17 mouse cellular contexts compared by ENCODE assay signal in the genomic region with DNA sequence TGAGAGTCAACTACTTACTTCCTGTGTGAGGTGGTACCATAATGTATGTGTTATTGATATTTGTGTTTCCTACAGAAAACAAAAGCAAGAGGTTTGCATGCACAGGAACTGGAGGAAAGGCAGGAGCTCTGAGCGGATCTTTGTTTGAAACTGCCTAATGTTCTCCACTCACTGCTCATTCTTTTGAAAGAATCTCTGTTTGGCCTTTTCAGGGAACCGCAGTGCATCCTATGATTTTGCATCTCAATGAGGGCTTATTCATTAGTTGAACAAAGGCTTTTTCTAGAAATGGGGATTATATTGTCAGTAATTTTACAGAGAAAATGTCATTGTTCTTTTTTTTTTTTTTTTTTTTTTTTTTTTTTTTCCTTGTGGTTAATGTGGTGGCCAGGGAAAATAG. TPM values are rescaled to one million over a fixed set of nuclear protein-coding genes. Genes with fewer than 3 reads are reported as not detected.
DNase-seq lines count a peak whose midpoint lies in the region; ATAC-seq and TF ChIP-seq lines count a peak whose summit lies in the region.
"Had no signal": no experiment of that assay in that cellular context is flagged by ENCODE, and none has a peak within 500 bp of the region (broad histone marks: within the 10 kb centered on the region; RNA-seq: fewer than 3 reads in every experiment).

No protein-coding gene starts in this region.

- 40% methylated on average over 2 of the region's 2 CpGs for WGBS in hindbrain, embryonic 10.5 days
- WGBS in hindbrain, embryonic 14.5 days = 7% methylated on average over 2 of the region's 2 CpGs
- 21% methylated on average over 2 of the region's 2 CpGs for WGBS in midbrain, embryonic 10.5 days
- 11% methylated on average over 2 of the region's 2 CpGs for WGBS in midbrain, embryonic 16.5 days

- H3K9me3 ChIP-seq in hindbrain, embryonic 10.5 days = no peaks in the 10 kb centered on the region
- no peaks in the 10 kb centered on the region for H3K9me3 ChIP-seq in hindbrain, embryonic 14.5 days (ENCODE audit: control insufficient read depth, low read length)
- no peaks in the 10 kb centered on the region for H3K9me3 ChIP-seq in midbrain, embryonic 10.5 days (replicated peaks)
- no peaks in the 10 kb centered on the region for H3K9me3 ChIP-seq in midbrain, embryonic 16.5 days (replicated peaks; ENCODE audit: control insufficient read depth, low read length, poor library complexity, severe bottlenecking)
- no peaks in the 10 kb centered on the region for H3K9me3 ChIP-seq in ES-E14 (ENCODE audit: control insufficient read depth, insufficient read depth, low read depth, low read length)
- H3K9me3 ChIP-seq: heart, embryonic 10.5 days had no signal

- H3K4me3 ChIP-seq in hindbrain, embryonic 10.5 days = no peak overlapping the region
- H3K4me3 ChIP-seq in hindbrain, embryonic 14.5 days (replicated peaks; ENCODE audit: low read length) = no peak overlapping the region
- no peak overlapping the region for H3K4me3 ChIP-seq in midbrain, embryonic 10.5 days
- H3K4me3 ChIP-seq in midbrain, embryonic 16.5 days (ENCODE audit: low read depth, low read length) = no peak overlapping the region
- no peak overlapping the region for H3K4me3 ChIP-seq in ES-E14 (ENCODE audit: insufficient read depth in 1 of 2, low read depth in 1 of 2, low read length in 2 of 2, poor library complexity in 1 of 2, severe bottlenecking in 1 of 2)
- H3K4me3 ChIP-seq: heart, embryonic 10.5 days had no signal

- intact Hi-C loops in heart, postnatal 36 days (cut with DNase I) = no loop called here

- no peak for ATAC-seq in hindbrain, embryonic 14.5 days (ENCODE audit: low FRiP score)
- no peak for ATAC-seq in midbrain, embryonic 16.5 days
- no peak for ATAC-seq in monocyte, adult 5-6 weeks (replicated peaks; ENCODE audit: insufficient number of reproducible peaks, low FRiP score, low TSS enrichment, poor library complexity, severe bottlenecking)
- ATAC-seq: forebrain, embryonic 16.5 days had no signal

- H3K4me2 ChIP-seq in hindbrain, embryonic 14.5 days (replicated peaks) = no peak overlapping the region
- no peak overlapping the region for H3K4me2 ChIP-seq in midbrain, embryonic 16.5 days (ENCODE audit: low read length)

- no peak for DNase-seq in hindbrain, embryonic 10.5 days (ENCODE audit: low spot score)
- no peak for DNase-seq in hindbrain, embryonic 14.5 days (ENCODE audit: low spot score)
- DNase-seq in midbrain, embryonic 10.5 days (ENCODE audit: low spot score) = no peak
- peak; percentile 3 for DNase-seq in ES-E14 (ENCODE audit: low read depth, low spot score)
- peak; percentile 11 for DNase-seq in embryo, embryonic 11 days
- DNase-seq in heart, postnatal 36 days = no peak
- DNase-seq: cerebellum, adult 9-10 months; gastrocnemius, postnatal 10 days; kidney, adult 18-20 months; kidney, postnatal 25 days; lung, postnatal 10 days; right cerebral cortex, postnatal 4 days had no signal

- in situ Hi-C loops in ES-E14 (cut with MboI; ENCODE audit: low sequenced_read_pairs in 2 of 2, unreplicated experiment in 2 of 2) = no loop called here

- H3K9ac ChIP-seq in hindbrain, embryonic 14.5 days = no peak overlapping the region
- H3K9ac ChIP-seq in midbrain, embryonic 16.5 days (ENCODE audit: low read depth, low read length) = no peak overlapping the region
- H3K9ac ChIP-seq in ES-E14 (ENCODE audit: insufficient read depth, low read depth, low read length, poor library complexity, severe bottlenecking) = no peak overlapping the region
- H3K9ac ChIP-seq: liver, embryonic 14.5 days had no signal

- peaks cover 13% of the 10 kb centered on the region for H3K4me1 ChIP-seq in hindbrain, embryonic 10.5 days (replicated peaks)
- 0 out of 2 replicates have a peak, but pooled peaks cover 3% of the 10 kb centered on the region for H3K4me1 ChIP-seq in hindbrain, embryonic 14.5 days (replicated peaks; ENCODE audit: control insufficient read depth, insufficient read depth, low read length)
- peaks cover 21% of the 10 kb centered on the region for H3K4me1 ChIP-seq in midbrain, embryonic 10.5 days
- no peaks in the 10 kb centered on the region for H3K4me1 ChIP-seq in midbrain, embryonic 16.5 days (ENCODE audit: control insufficient read depth, insufficient read depth, low read length)
- peaks cover 0 to 2% of the 10 kb centered on the region in 2 experiments; a peak in 1 of 4 replicates for H3K4me1 ChIP-seq in ES-E14 (ENCODE audit: control insufficient read depth in 2 of 2, insufficient read depth in 2 of 2, low read length in 2 of 2, poor library complexity in 1 of 2)
- H3K4me1 ChIP-seq: heart, embryonic 10.5 days had no signal

- H3K36me3 ChIP-seq in hindbrain, embryonic 10.5 days = peaks cover 4% of the 10 kb centered on the region; the same call in 1 of the 2 replicates
- H3K36me3 ChIP-seq in hindbrain, embryonic 14.5 days (replicated peaks; ENCODE audit: control insufficient read depth, insufficient read depth) = no peaks in the 10 kb centered on the region
- H3K36me3 ChIP-seq in midbrain, embryonic 10.5 days = 0 out of 2 replicates have a peak, but pooled peaks cover 2% of the 10 kb centered on the region
- H3K36me3 ChIP-seq in midbrain, embryonic 16.5 days (ENCODE audit: control insufficient read depth, insufficient read depth, low read length) = no peaks in the 10 kb centered on the region
- H3K36me3 ChIP-seq in ES-E14 (ENCODE audit: control insufficient read depth, insufficient read depth, low read length, poor library complexity, severe bottlenecking) = no peaks in the 10 kb centered on the region
- H3K36me3 ChIP-seq: heart, embryonic 10.5 days had no signal

- peak overlapping the region; percentile 73 for H3K27ac ChIP-seq in hindbrain, embryonic 10.5 days
- H3K27ac ChIP-seq in hindbrain, embryonic 14.5 days = no peak overlapping the region
- peak overlapping the region; percentile 28 for H3K27ac ChIP-seq in midbrain, embryonic 10.5 days (replicated peaks)
- no peak overlapping the region for H3K27ac ChIP-seq in midbrain, embryonic 16.5 days (ENCODE audit: low read length)
- no peak overlapping the region for H3K27ac ChIP-seq in ES-E14 (ENCODE audit: insufficient read depth, low read depth, low read length, poor library complexity, severe bottlenecking)
- H3K27ac ChIP-seq: heart, embryonic 10.5 days; liver, embryonic 14.5 days had no signal

- no peaks in the 10 kb centered on the region for H3K27me3 ChIP-seq in hindbrain, embryonic 10.5 days (ENCODE audit: insufficient read depth, poor library complexity, severe bottlenecking)
- H3K27me3 ChIP-seq in hindbrain, embryonic 14.5 days (ENCODE audit: control insufficient read depth, insufficient read depth, low read length) = no peaks in the 10 kb centered on the region
- H3K27me3 ChIP-seq in midbrain, embryonic 10.5 days (ENCODE audit: low read depth, poor library complexity, severe bottlenecking) = no peaks in the 10 kb centered on the region
- H3K27me3 ChIP-seq in midbrain, embryonic 16.5 days (ENCODE audit: control insufficient read depth, insufficient read depth, low read depth, low read length) = no peaks in the 10 kb centered on the region

TF ChIP-seq in ES-E14, 5 proteins besides CTCF, POLR2A, EP300 and RAD21:
- TF ChIP-seq ZNF384 (IDR thresholded peaks at IDR 0.05; ENCODE audit: low read depth, low read length) (peak; percentile 56; the same call in 1 of the 2 replicates), CHD2 (IDR thresholded peaks at IDR 0.05; ENCODE audit: low read depth, low read length) (no peak), HCFC1 (IDR thresholded peaks at IDR 0.05; ENCODE audit: borderline replicate concordance, insufficient read depth, low read length) (no peak), MAFK (IDR thresholded peaks at IDR 0.05; ENCODE audit: insufficient read depth, low read depth, low read length) (no peak), ZC3H11A (IDR thresholded peaks at IDR 0.05; ENCODE audit: borderline replicate concordance, low read depth, low read length) (no peak)

RNA-seq across cellular contexts. Expression of gene Adam10, which starts 50.7 kb away (rescaled TPM):
- 52.2 and 62.8 TPM in 2 replicates for polyA plus RNA-seq in hindbrain, embryonic 10.5 days (2016; fragmentation: Nextera tagmentation; extraction: Ambion mirVana)
- 55.3 and 56.2 TPM in 2 replicates for polyA plus RNA-seq in hindbrain, embryonic 14.5 days (2014; fragmentation: Nextera tagmentation; extraction: Ambion mirVana)
- 66.2 and 72.7 TPM in 2 replicates for polyA plus RNA-seq in midbrain, embryonic 10.5 days (2016; fragmentation: Nextera tagmentation; extraction: Ambion mirVana)
- 53.6 and 60.8 TPM in 2 replicates for polyA plus RNA-seq in midbrain, embryonic 16.5 days (2015; fragmentation: Nextera tagmentation; extraction: Ambion mirVana)
- 11.7 and 18.1 TPM in 2 replicates for total RNA-seq in ES-E14 (2012; rRNA removed)
- 48.9 to 70.6 TPM (median 59.7 TPM) in 3 replicates for total RNA-seq in monocyte, adult 5-6 weeks (2017)
- total RNA-seq in heart, postnatal 36 days (2021) = 10 to 100 TPM; 36.6 to 42.8 TPM

Comparison
In these comparisons a context has a peak if more than half of its experiments do, and no peak if none do; other contexts are left out.
1. H3K27ac ChIP-seq: peak in hindbrain, embryonic 10.5 days (single experiment) and midbrain, embryonic 10.5 days (single experiment); none in hindbrain, embryonic 14.5 days (single experiment), midbrain, embryonic 16.5 days (single experiment) and ES-E14 (single experiment).
2. DNase-seq: peak in ES-E14 (single experiment) and embryo, embryonic 11 days (single experiment); none in hindbrain, embryonic 10.5 days (single experiment), hindbrain, embryonic 14.5 days (single experiment), midbrain, embryonic 10.5 days (single experiment) and heart, postnatal 36 days (0 of 2).